Mouse (Mus musculus) spleen, postnatal 36 days (tissue): ENCODE measurements around the gene Ulk3.

ENCODE experiments used
- DNase-seq, 2 experiments: peaks; one replicate each; pipeline ENCODE4 v3.0.0; 2022; ENCODE audit warnings: low spot score in 2 of 2, mixed read lengths in 1 of 2

The Ulk3 gene

GRCm38 (mm10) chr9:57644442-57644943 lies 55.2 kb downstream of the Ulk3 start:
- no peak for DNase-seq

GRCm38 (mm10) chr9:57644944-57645893 lies 56.0 kb downstream of the Ulk3 start:
- peak; percentile 94 for DNase-seq
